Mouse (Mus musculus) CH12.LX (cell line): Measurements from ENCODE around the gene Cd300e. TPM values are rescaled to one million over a fixed set of nuclear protein-coding genes. Genes with fewer than 3 reads are reported as not detected.

Experiments
- DNase-seq: peaks from one replicate; pipeline ENCODE4 v3.0.0-alpha.2; 2013; ENCODE audit errors: extremely low read depth
- H3K27ac ChIP-seq: 2 replicates; pipeline ENCODE4 v1.5.1; 2012; ENCODE audit warnings: low read depth, mild to moderate bottlenecking, control low read depth, moderate library complexity; ENCODE audit not compliant: insufficient read depth
- H3K27me3 ChIP-seq: replicated peaks from 2 replicates; pipeline ENCODE3; 2012; ENCODE audit warnings: inconsistent platforms
- H3K36me3 ChIP-seq, 2 experiments: replicated peaks in 1 of 2; 2 replicates each; pipeline versions ENCODE3 to v1.6.1; 2012; ENCODE audit warnings: inconsistent platforms in 1 of 2, low read length in 1 of 2, mild to moderate bottlenecking in 1 of 2, mixed read lengths in 1 of 2, moderate library complexity in 1 of 2; ENCODE audit not compliant: control insufficient read depth in 1 of 2, insufficient read depth in 1 of 2
- H3K4me1 ChIP-seq, 2 experiments: 2 replicates each; pipeline ENCODE4 v1.6.1; 2012; ENCODE audit warnings: inconsistent platforms in 1 of 2, moderate library complexity in 1 of 2; ENCODE audit not compliant: insufficient read depth in 2 of 2, control insufficient read depth in 1 of 2
- H3K4me2 ChIP-seq: 2 replicates; pipeline ENCODE4 v1.6.1; 2012; ENCODE audit warnings: low read depth, mild to moderate bottlenecking, control low read depth; ENCODE audit not compliant: poor library complexity, insufficient read depth, severe bottlenecking
- H3K4me3 ChIP-seq, 3 experiments: fragments of 150-350 bp in 1 of 3; sonication (generic) in 1 of 3; replicated peaks in 1 of 3; 2 replicates each; pipeline versions ENCODE3 to v1.5.1; 2011 to 2012; ENCODE audit warnings: low read depth in 2 of 3, low read length in 2 of 3, mild to moderate bottlenecking in 2 of 3, moderate library complexity in 2 of 3, control low read depth in 1 of 3, improper control_type of control experiment in 1 of 3, inconsistent platforms in 1 of 3, mixed read lengths in 1 of 3; ENCODE audit not compliant: poor library complexity in 1 of 3
- H3K79me2 ChIP-seq: replicated peaks from 2 replicates; pipeline ENCODE4 v1.6.1; 2012; ENCODE audit warnings: mild to moderate bottlenecking, moderate library complexity; ENCODE audit not compliant: control insufficient read depth, poor library complexity, insufficient read depth, severe bottlenecking; ENCODE audit errors: extremely low read depth
- H3K9ac ChIP-seq: 2 replicates; pipeline ENCODE4 v1.6.1; 2012; ENCODE audit warnings: low read depth, mild to moderate bottlenecking, control low read depth, moderate library complexity; ENCODE audit not compliant: insufficient read depth
- H3K9me3 ChIP-seq: replicated peaks from 2 replicates; pipeline ENCODE3; 2012; ENCODE audit warnings: low read length, inconsistent platforms, mixed read lengths
- BHLHE40 ChIP-seq: IDR thresholded peaks from 2 replicates; pipeline ENCODE4 v1.6.1; 2011; ENCODE audit warnings: mild to moderate bottlenecking, low read depth, low read length, improper control_type of control experiment
- CHD1 ChIP-seq: IDR thresholded peaks from 2 replicates; pipeline ENCODE4 v1.6.1; 2012; ENCODE audit warnings: low read depth, low read length, improper control_type of control experiment, inconsistent platforms
- CHD2 ChIP-seq: IDR thresholded peaks from 2 replicates; pipeline ENCODE4 v1.6.1; 2011; ENCODE audit warnings: low read length, improper control_type of control experiment
- CTCF ChIP-seq, 2 experiments: IDR thresholded peaks in 1 of 2; conservative IDR thresholded peaks in 1 of 2; 2 replicates each; pipeline ENCODE4 v1.5.1; 2011 to 2012; ENCODE audit warnings: low read depth in 2 of 2, low read length in 2 of 2, improper control_type of control experiment in 1 of 2, inconsistent platforms in 1 of 2, mild to moderate bottlenecking in 1 of 2, moderate library complexity in 1 of 2
- E2F4 ChIP-seq: IDR thresholded peaks from 2 replicates; pipeline ENCODE4 v1.6.1; 2011; ENCODE audit warnings: low read depth, low read length, improper control_type of control experiment; ENCODE audit not compliant: insufficient replicate concordance
- ELF1 ChIP-seq: IDR thresholded peaks from 2 replicates; pipeline ENCODE4 v1.6.1; 2014; ENCODE audit warnings: low read depth, mild to moderate bottlenecking, inconsistent platforms, low read length, improper control_type of control experiment
- EP300 ChIP-seq: IDR thresholded peaks from 2 replicates; pipeline ENCODE4 v1.6.1; 2011; ENCODE audit warnings: low read length, improper control_type of control experiment
- ETS1 ChIP-seq: conservative IDR thresholded peaks from 2 replicates; pipeline ENCODE4 v1.6.1; 2012; ENCODE audit warnings: low read depth, mild to moderate bottlenecking, inconsistent platforms, low read length, improper control_type of control experiment, moderate library complexity
- HCFC1 ChIP-seq: IDR thresholded peaks from 2 replicates; pipeline ENCODE4 v1.6.1; 2012; ENCODE audit warnings: low read depth, mild to moderate bottlenecking, inconsistent platforms, low read length, improper control_type of control experiment
- IRF4 ChIP-seq: IDR thresholded peaks from 2 replicates; pipeline ENCODE4 v1.6.1; 2014; ENCODE audit warnings: low read depth, mild to moderate bottlenecking, inconsistent platforms, low read length, improper control_type of control experiment
- JUND ChIP-seq: conservative IDR thresholded peaks from 2 replicates; pipeline ENCODE4 v1.6.1; 2011; ENCODE audit warnings: low read depth, low read length, improper control_type of control experiment
- KAT2A ChIP-seq: IDR thresholded peaks from 2 replicates; pipeline ENCODE4 v1.6.1; 2012; ENCODE audit warnings: low read length, improper control_type of control experiment, inconsistent platforms; ENCODE audit not compliant: insufficient replicate concordance
- MAX ChIP-seq: IDR thresholded peaks from 2 replicates; pipeline ENCODE4 v1.6.1; 2011; ENCODE audit warnings: low read length, improper control_type of control experiment
- MEF2A ChIP-seq: IDR thresholded peaks from 2 replicates; pipeline ENCODE4 v1.6.1; 2014; ENCODE audit warnings: low read depth, mild to moderate bottlenecking, inconsistent platforms, low read length, improper control_type of control experiment, borderline replicate concordance
- MYC ChIP-seq: IDR thresholded peaks from 2 replicates; pipeline ENCODE4 v1.6.1; 2011; ENCODE audit warnings: low read depth, mild to moderate bottlenecking, improper control_type of control experiment, low read length
- NELFE ChIP-seq: IDR thresholded peaks from 2 replicates; pipeline ENCODE4 v1.6.1; 2011; ENCODE audit warnings: low read depth, low read length, improper control_type of control experiment
- NRF1 ChIP-seq: IDR thresholded peaks from 2 replicates; pipeline ENCODE4 v1.6.1; 2014; ENCODE audit warnings: low read depth, mild to moderate bottlenecking, inconsistent platforms, low read length, improper control_type of control experiment, moderate library complexity
- PAX5 ChIP-seq: IDR thresholded peaks from 2 replicates; pipeline ENCODE4 v1.6.1; 2012; ENCODE audit warnings: low read length, inconsistent platforms, mixed read lengths
- POLR2AphosphoS2 ChIP-seq: IDR thresholded peaks from 2 replicates; pipeline ENCODE4 v1.6.1; 2011; ENCODE audit warnings: low read depth, low read length, improper control_type of control experiment
- RAD21 ChIP-seq: IDR thresholded peaks from 2 replicates; pipeline ENCODE4 v1.6.1; 2011; ENCODE audit warnings: low read depth, mild to moderate bottlenecking, low read length, improper control_type of control experiment, moderate library complexity
- RCOR1 ChIP-seq: conservative IDR thresholded peaks from 2 replicates; pipeline ENCODE4 v1.6.1; 2012; ENCODE audit warnings: low read depth, mild to moderate bottlenecking, inconsistent platforms, low read length, improper control_type of control experiment
- SIN3A ChIP-seq: IDR thresholded peaks from 2 replicates; pipeline ENCODE4 v1.6.1; 2012; ENCODE audit warnings: low read length, improper control_type of control experiment, inconsistent platforms
- SMC3 ChIP-seq: IDR thresholded peaks from 2 replicates; pipeline ENCODE4 v1.6.1; 2011; ENCODE audit warnings: low read depth, low read length, improper control_type of control experiment
- TBP ChIP-seq: conservative IDR thresholded peaks from 2 replicates; pipeline ENCODE4 v1.6.1; 2011; ENCODE audit warnings: low read depth, low read length, improper control_type of control experiment
- UBTF ChIP-seq: IDR thresholded peaks from 2 replicates; pipeline ENCODE4 v1.6.1; 2012; ENCODE audit warnings: low read depth, mild to moderate bottlenecking, inconsistent platforms, low read length, improper control_type of control experiment, moderate library complexity
- USF1 ChIP-seq: IDR thresholded peaks from 2 replicates; pipeline ENCODE4 v1.6.1; 2014; ENCODE audit warnings: low read depth, mild to moderate bottlenecking, inconsistent platforms, low read length, improper control_type of control experiment
- USF2 ChIP-seq: conservative IDR thresholded peaks from 2 replicates; pipeline ENCODE4 v1.6.1; 2011; ENCODE audit warnings: low read depth, low read length, improper control_type of control experiment
- ZC3H11A ChIP-seq: IDR thresholded peaks from 2 replicates; pipeline ENCODE4 v1.6.1; 2012; ENCODE audit warnings: low read depth, mild to moderate bottlenecking, inconsistent platforms, low read length, improper control_type of control experiment
- ZMIZ1 ChIP-seq: IDR thresholded peaks from 2 replicates; pipeline ENCODE4 v1.6.1; 2012; ENCODE audit warnings: low read depth, mild to moderate bottlenecking, inconsistent platforms, low read length, improper control_type of control experiment
- dilution Hi-C: fragments of 300-500 bp; cut with MboI; formaldehyde crosslinking; loops from 2 replicates; pipeline ENCODE4 v1.14.3; 2020; ENCODE audit warnings: low sequenced_read_pairs; ENCODE audit not compliant: extremely low pct_unique_long_range_greater_than_20kb, extremely low pct_ligation_motif_present
- in situ Hi-C: fragments of 300-500 bp; cut with MboI; formaldehyde crosslinking; loops from 3 replicates; pipeline ENCODE4 v1.14.3; 2019; ENCODE audit warnings: low sequenced_read_pairs, low pct_ligation_motif_present, low pct_unique_long_range_greater_than_20kb, mixed read lengths
- polyA plus RNA-seq: library from polyadenylated mRNA; unstranded; fragments of >175 nt; gene quantifications from 2 replicates; pipeline ENCODE4 v1.2.1, GENCODE M21; 2012; ENCODE audit warnings: low read depth; ENCODE audit not compliant: insufficient read length
- total RNA-seq, 2 experiments: library from RNA; depleted of rRNA; stranded (reverse); fragments of 300-350 nt in 1 of 2; fragments of >200 nt in 1 of 2; gene quantifications; 2 replicates each; pipeline ENCODE4 v1.2.3; 2012 to 2014

The Cd300e gene
- total and polyA plus RNA-seq, 3 experiments = not detected

- H3K79me2 ChIP-seq = no peaks in the 10 kb centered on the region
- peak; percentile 85 for DNase-seq
- H3K9ac ChIP-seq = no peak overlapping the region
- no peak overlapping the region for H3K27ac ChIP-seq
- H3K4me3 ChIP-seq = no peak overlapping the region
- in situ Hi-C loops = loop anchor here (5.0 kb wide), 1 partner anchor 74 kb away; no protein-coding TSS in a partner anchor
- no peaks in the 10 kb centered on the region for H3K36me3 ChIP-seq
- H3K4me2 ChIP-seq = peak overlapping the region; percentile 11; the same call in 1 of the 2 replicates
- TF ChIP-seq SMC3 (peak; percentile 99), CTCF (conservative IDR thresholded peaks at IDR 0.05 in 1 of 2, IDR thresholded peaks at IDR 0.05 in 1 of 2; ENCODE audit: low read depth in 2 of 2, low read length in 2 of 2) (peak; percentile 99), CHD2 (no peak), IRF4 (peak; percentile 52; the same call in 1 of the 2 replicates), ZC3H11A (peak; percentile 98), HCFC1 (no peak), PAX5 (no peak), USF1 (no peak), KAT2A (no peak), TBP (no peak), ZMIZ1 (no peak), NELFE (0 out of 2 replicates have a peak, but pooled peaks have one; percentile 7), UBTF (no peak), MEF2A (no peak), POLR2AphosphoS2 (no peak), ELF1 (no peak), ETS1 (no peak), CHD1 (no peak), E2F4 (no peak), BHLHE40 (no peak), MYC (0 out of 2 replicates have a peak, but pooled peaks have one; percentile 28), USF2 (no peak), SIN3A (0 out of 2 replicates have a peak, but pooled peaks have one; percentile 33), RCOR1 (no peak), NRF1 (no peak), JUND (no peak), EP300 (no peak), MAX (no peak), RAD21 (peak; percentile 100)
- TF ChIP-seq, all 38 proteins: peak for 8
- Histone ChIP-seq H3K27me3 (peaks cover 3% of the 10 kb centered on the region), H3K4me1 (peaks cover 15 to 23% of the 10 kb centered on the region in 2 experiments), H3K9me3 (no peaks in the 10 kb centered on the region)
- dilution Hi-C loops = no loop called here
These were observed 21.6 kb upstream of the Cd300e start for GRCm38 (mm10) chr11:115083376-115084139.
